Mouse (Mus musculus): ENCODE data around the gene Wdr35.
"Not testable (repeated sequence)": the region's sequence is repeated elsewhere in the genome, so short reads cannot be mapped to it uniquely, and the experiment has no call there.

Wdr35 gene

DNA sequence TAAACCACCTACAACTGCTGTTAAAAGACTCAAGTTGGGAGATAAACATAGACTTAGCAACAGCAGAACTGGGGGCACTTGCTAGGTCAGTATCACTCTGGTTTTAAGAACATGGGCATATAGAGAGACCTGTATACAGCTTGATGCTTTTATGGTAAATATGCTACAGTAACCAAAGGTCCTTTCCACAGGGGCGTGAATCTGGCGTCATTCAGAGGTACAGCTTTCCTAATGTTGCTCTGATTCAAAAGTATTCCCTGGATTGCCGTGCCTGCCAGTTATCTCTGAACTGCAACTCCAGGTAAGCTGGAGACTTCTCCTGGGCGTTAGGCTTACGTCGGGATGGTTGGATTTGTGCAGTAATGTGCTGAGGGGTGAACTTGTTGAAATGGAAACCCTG is 34.1 kb downstream of the Wdr35 start:
- no peak for DNase-seq

DNA sequence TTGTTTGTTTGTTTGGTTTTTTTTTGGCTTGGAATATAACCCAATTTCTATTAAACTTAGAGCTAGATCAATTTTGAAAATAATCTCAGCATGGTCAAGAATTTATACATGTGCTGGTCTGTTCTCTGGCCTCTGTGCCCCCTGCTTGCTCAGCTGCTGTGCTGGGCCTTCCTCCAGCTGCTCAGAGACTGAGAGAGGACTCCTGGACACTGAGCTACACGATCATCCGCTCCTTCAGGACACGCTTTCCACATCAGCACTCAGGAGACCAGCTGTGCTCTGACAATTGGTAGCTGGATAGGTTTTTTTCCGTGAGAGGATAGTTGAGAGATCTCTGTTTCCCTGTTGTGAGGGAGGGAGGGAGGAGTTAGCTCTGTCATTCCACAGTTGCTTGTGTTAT is 36.6 kb downstream of the Wdr35 start:
- DNase-seq = no peak

DNA sequence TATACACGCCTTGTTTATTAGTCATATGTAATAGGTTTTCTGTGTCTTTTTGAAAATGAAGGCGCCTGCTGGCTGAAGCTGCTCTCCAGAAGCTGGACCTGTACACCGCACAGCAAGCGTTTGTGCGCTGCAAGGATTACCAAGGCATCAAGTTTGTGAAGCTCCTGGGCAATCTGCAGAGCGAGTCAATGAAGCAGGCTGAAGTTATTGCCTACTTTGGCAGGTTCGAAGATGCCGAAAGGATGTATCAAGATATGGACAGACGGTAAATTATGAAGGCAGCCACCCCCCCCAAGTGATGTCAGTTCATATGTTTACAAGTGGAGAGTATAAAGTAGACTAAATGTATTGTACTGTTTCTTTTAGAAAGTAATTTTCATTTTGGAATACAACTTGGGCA is 42.7 kb downstream of the Wdr35 start:
- no peak for DNase-seq

DNA sequence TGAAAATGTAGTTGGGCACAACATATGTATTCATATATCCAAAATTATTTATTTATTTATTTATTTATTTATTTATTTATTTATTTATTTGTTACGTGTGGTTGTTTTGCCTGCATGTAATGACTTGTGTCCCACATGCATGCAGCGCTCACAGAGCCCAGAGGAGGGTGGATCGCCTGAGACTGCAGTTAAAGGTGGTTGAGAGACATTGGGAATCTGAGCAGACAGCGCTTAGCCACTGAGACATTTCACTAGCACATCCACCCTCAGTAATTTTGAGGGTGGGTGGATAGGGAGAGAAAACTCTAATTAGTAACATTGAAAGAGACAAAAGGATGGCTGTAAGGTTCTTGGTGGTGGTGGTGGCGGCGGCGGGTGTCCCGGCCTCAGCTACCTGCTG is 46.7 kb downstream of the Wdr35 start:
- DNase-seq = no peak

DNA sequence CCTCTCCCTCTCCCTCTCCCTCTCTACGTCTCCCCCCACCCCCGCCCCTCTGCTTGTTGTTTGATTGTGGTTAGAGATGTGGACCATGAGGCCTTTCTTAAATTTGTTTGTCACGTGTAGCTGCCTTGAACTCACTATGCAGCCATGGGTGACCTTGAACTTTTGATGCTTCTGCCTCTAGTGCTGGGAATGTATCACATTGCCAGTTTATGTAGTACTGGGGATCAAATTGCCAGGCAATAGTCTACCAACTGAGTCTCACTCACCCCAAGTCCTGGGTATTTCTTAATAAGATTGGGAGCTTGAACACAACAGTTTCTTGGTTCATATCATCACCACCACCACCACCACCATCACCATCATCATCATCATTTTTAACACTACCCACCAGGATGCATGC is 47.3 kb downstream of the Wdr35 start:
- no peak for DNase-seq

DNA sequence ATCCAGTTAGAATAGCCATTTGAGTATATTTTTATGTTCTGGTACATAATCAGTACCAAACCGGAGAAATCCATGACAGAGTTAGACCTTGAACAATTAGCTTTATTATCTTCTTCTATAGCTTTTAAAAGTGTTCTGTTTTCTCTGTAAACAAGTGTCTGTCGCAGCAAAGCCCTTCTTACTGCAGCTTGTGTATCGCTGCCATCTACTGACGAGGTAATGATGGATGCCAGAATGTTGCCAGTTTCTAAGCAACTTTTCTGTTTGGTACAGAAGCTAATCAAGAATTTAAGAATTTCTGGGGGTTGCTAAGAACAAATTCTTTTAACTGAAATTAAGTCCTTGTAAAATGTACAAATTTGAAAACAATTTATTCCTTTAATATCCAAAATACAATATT is 49.3 kb downstream of the Wdr35 start:
- DNase-seq = no peak

DNA sequence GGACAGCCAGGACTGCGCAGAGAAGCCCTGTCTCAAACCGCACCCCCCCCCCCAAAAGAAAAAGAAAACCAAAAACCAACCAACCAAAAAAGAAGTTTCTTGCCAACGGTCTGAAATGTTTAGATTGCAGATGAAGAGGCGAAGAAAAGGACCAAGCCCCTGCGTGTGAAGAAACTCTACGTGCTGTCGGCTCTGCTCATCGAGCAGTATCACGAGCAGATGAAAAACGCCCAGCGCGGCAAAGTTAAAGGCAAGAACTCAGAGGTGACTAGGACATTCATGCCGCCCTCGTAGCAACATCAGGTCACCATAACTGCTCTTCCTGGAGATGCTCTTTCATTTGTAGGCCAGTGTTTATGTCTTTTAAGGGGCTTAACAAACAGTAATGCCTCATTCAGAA is 50.4 kb downstream of the Wdr35 start:
- no peak for DNase-seq

DNA sequence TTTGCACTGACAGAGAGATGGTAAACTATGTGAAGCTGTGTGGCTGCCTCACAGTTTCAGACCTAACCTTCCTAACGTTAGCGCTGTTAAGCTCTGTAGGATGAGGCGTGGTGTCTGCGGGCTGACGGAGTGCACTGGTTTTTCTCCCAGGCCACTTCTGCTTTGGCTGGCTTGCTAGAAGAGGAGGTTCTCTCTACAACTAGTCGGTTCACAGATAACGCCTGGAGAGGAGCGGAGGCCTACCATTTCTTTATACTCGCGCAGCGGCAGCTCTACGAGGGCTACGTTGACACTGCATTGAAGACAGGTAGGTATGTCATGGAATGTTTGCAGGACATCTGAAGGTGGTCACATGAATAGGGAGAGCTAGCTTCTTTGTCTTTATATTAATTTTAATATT is 51.0 kb downstream of the Wdr35 start:
- no peak for DNase-seq

DNA sequence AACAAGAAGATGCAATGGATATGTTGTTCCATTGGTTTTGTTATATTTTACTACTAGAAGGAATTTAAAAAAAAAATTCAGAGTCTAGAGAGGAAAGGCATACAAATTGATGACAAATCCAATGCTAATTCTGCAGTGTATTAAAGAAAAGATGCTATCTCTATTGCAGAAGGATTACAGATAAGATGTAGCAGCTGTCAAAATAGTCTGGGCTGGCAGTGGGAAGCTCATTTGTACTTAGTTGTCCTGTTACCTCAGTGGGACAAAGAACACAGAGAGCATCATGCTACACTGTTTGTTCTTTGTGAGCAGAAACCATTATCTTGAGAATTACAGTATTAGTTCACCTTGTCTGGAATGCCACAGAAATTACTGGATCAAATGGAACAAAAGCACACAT is 53.2 kb downstream of the Wdr35 start:
- no peak for DNase-seq

DNA sequence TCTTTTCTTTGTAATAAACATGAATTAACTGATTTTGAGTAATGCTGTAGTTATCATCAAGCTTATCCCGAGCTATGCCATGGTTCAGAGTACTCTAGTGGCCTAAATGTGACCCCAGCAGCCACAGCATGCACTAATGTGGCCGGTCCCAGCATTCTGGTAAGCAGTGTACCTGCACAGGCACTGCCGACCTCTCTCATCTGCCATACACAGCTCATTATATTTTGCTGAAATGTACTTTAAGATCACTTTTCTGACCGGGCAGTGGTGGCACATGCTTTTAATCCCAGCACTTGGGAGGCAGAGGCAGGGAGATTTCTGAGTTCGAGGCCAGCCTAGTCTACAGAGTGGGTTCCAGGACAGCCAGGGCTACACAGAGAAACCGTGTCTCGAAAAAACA is 55.1 kb downstream of the Wdr35 start:
- DNase-seq = not testable (repeated sequence)

DNA sequence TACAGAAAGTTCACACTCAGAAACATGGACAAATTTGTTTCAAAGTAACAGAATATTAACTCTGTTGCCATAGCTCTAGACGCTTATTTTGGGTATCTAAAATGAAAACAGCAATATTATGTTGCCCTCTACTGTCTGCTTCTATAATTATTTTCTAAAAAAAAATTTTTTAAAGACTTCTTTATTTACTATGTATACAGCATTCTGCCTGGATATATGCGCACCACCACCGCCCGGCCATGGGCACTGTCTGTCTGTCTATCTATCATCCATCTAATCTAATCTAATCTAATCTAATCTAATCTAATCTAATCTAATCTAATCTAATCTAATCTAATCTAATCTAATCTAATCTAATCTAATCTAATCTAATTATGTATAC is 55.8 kb downstream of the Wdr35 start:
- DNase-seq = no peak

DNA sequence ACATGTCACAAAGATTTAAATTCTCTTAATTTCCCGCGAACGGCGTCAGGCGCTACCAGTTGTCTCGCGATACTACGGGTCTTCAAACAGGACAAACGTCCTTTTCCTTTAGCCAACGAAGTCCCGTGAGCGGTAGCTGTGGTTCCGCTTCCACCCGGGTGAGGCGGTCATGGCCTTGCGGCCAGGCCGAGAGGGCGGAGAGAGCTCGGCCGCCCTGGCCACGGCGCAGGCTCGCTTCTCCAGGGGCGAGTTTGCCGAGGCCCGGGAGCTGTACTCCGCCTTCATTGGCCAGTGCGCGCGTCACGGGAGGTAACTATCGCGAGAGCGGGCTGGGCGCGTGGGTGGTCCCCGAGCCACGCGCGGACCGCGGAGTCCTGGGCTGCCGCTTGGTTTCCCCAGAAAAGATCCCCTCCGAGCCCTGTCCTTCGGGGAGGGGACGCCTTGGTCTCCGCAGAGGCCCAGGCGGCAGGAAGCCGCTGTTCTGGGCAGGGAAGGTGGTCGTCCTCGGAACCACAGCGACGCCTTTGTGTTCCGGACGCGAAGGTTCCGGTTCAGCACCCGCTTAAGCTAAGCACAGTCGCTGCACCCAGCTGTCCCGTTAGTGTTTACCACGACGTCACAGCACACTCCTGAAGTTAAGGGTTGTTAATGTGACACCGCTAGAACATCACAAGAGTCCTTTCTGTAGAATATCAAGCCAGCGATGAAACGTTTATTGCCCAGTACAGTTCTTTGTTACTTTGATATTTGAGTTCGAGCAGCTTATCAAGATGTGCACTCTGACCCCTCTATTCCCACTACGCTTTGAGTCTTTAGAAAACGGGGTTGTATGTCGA is 56.4 kb downstream of the Wdr35 start, which contains the start of gene Ttc32:
TSS of gene Ttc32 (plus strand) at position 110 of the 836 bp plus-strand sequence.
- DNase-seq = peak; percentile 96

DNA sequence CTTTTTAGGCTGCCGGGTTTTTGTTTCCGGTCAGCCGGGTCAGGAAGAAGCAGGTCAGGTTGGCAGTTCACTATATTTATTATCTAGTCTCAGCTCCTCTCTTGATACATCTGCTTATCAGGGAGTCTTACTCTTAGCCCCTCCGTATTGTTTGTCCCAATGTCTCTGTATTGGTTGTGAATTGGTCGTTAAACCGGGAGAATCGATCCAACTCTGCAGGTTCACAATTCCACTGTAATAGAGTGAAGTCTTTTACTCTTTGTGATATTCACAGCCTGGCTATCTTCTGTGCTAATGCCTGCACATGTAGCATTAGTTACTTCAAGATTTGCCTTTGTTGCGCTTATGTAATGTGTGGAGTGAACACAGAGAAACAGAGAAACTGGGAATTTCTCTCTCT is 57.5 kb downstream of the Wdr35 start:
- DNase-seq = no peak

DNA sequence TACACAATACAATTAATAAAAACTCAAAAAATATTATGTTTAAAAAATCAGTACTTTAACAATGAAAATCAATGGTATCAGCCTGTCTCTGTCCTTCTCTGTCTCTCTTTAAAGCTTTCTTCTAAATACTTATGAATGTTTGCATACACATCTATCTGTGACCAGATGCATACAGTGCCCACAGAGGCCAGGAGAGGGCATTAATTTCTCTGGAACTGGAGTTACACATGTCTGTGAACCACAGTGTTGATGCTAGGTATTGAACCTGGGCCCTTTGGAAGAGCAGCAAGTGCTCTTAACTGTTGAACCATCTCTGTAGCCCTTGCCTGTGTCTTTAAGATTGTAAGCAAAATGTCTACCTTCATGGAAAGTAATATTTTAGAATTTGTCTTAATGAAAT is 59.4 kb downstream of the Wdr35 start:
- no peak for DNase-seq

DNA sequence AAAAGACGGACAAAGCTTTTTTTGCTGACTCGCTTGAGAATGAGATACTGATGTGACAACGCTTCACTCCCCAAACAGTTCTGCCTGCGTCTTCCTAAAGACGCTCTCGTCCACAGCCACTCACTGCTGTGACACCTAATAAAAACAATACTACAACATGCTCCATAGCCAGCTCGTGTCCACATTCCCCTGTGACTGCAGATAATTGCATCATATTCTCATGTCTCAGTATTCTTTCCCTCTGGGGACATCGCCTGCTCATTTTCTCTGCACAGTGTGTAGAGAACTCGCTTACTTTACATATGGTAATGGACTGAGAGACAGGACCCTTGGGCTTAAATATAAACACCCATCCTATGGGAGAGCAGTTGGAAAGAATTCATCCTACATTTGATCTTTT is 62.7 kb downstream of the Wdr35 start:
- no peak for DNase-seq

DNA sequence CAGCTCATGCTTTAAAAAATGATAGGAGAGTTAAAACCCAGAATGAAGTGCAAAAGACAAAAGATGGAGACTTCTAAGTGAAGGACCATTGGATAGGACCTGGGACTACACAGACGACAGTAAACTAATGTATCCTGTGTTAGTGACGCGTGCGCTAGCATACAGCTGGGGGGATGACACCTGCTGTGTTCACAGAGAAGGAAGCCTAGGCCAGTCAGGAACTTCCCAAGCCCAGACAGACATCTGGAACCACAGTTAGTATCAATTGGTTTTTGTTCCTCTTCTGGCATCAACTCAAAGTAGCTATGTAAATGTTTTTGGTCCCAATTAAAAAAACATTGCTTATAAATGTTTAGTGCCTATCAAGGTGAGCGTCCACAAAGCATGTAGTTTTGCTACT is 66.5 kb downstream of the Wdr35 start:
- DNase-seq = no peak

DNA sequence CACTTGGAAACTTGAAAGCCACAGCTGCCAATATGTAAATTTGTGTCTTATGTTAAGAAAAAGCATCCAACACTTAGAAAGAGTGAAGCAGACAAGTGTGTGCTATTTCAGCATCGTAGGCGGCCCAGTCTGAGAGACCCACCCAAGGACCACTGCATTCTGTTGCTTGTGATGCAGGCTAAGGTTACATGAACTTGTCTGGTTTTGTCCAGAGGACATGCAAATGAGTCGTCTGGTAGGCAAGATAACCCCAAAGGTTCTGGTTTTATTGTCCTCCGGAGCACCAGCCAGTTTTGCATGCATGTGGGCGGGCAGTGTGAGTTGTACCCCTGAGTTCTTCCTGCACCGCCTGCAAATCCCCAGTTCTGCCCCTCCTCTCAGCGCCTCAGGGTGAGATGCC is 67.0 kb downstream of the Wdr35 start:
- no peak for DNase-seq

DNA sequence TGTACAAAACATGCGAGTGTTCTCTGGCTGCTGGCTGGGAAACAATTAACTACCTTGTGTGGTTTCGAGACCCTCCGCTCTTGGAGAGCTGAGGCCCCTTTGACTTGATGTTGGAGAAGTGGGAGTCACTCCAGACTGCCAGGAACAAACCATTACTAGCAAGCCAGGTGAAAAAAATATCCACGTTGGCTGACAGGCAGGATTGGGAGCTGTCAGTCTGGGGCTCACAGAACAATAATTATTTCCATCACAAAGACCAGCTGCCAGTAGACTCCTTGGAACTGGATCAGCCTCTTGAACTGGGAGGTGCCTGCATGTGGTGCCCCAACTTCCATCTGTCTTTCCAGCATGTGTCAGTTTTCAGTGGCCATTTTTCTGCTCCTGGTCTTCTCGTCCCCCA is 68.6 kb downstream of the Wdr35 start:
- DNase-seq = no peak

DNA sequence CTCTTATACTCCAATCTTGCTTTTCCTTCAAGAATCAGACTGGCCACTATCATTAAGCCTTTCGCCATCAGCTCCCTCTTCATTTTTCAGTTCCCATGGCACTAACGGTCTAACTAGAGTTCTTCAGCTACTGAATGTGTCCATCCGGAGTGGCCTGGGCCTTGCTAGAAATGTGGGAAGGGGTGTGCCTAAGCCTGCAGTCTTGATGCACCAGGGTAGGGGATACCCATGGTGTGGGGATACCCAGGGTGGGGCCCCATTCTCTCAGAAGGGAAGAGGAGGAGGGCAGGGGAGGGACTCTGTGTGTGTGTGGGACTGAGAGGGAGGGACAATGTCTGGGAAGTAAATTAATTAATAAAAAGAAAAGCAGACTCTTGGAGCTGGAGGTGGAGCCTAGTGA is 69.1 kb downstream of the Wdr35 start:
- DNase-seq = no peak

DNA sequence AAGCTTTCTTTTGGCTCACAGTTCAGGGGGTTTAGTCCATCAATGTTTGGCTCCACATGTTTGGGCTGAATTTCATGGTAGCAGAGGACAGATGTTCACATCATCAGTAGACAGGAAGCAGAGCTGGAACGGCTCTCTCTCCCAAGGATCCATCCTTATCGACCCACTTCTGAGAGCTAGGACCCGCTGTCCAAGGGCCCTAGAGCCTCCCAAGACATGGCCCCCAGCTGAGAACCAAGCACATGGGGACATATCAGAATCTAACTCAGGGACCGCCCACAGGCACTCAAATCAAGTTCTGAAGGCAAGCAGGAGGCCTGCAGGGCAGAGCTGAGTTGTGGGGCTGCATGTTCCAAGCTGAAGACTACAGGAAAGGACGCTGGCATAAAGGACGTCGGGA is 71.0 kb downstream of the Wdr35 start:
- no peak for DNase-seq

DNA sequence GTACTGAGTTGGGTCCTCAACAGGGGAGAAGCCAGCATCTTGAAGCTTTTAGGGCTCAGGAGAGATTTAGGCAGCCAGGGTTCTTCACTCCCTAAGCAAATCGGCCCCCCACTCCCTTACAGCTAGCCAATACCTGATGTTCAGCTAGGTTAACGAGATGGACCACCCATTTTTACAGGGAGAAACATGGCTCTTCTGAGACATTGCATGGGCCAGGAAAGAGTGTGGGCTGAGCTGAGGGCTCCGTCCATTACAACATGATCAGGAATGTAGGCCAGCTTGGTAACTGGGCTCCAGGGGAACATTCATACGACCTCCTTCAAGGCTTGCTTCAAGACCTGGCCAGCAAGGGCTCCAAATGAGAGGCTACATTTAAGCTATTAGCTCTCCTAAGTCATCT is 73.0 kb downstream of the Wdr35 start:
- DNase-seq = no peak

DNA sequence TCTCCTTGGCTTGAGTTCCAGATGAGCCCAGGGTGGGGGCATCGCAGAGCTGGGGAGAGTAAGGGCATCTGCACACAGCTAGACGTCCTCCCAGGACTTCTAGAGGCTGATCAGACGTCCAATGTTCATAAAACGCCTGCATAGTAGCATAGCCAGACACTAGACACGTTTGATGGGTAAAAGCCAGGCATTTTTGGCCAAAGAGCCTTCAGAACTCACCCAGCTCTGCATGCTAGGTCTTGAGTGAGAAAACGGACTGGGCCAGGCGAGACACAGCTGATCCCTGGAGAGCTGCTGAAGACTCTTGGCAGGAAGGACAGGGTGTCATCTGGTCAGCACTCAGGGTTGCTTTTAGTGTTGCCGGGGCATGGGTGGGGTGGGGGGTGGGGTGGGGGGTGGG is 74.4 kb downstream of the Wdr35 start:
- no peak for DNase-seq

DNA sequence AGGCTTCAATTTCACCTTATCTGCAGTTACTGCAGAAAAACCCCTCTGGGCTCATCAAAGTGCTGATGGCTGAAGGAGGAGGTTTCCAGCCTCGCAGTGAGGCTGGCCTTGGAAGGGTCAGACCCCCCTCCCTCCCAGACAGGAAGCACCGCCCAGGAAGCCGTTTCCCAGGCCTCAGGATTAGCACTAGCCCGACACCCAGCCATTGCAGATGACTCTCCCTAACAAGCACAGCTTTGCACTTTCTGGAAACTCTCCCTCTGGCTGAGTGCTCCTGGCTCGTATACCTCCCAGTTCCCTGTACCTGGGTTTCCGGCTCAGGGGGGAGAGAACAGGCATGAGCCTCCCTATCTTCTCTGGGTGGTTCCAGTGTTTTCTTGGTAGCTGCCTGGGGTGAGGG is 77.1 kb downstream of the Wdr35 start:
- no peak for DNase-seq

DNA sequence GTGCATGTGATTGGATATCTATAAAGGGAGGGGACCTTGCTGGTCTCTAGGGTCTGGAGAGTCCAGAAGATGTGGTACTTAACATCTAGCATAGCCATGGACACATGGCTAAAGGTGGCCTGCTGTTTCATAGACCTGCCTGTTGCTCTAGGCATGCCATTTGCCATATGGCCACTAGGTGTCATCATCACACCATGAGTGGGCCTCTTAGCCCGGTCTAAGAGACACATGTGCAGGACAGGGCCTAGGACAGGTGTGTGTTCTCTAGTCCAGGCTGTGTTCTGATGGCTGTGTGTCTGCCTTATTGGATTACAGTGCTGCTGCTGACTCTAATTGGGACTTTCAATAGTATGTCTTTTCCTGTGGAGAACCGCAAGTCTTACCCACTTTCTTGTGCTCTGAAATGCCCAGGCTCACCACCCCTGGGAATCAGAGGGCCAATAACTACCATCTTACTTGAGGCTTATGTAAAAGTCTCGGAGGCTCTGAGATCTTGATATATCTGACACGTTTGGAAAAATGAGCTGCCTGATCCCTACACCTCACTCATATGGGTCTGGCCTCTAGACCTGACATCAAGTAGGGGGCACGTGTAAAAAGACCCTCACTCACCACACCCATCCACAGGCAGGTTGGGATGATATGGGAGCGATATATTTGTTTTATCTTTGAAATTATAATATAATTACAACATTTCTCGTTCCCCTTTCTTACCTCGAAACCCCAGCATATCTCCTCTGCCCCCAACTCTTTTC is 78.6 kb downstream of the Wdr35 start:
- peak; percentile 82 for DNase-seq

DNA sequence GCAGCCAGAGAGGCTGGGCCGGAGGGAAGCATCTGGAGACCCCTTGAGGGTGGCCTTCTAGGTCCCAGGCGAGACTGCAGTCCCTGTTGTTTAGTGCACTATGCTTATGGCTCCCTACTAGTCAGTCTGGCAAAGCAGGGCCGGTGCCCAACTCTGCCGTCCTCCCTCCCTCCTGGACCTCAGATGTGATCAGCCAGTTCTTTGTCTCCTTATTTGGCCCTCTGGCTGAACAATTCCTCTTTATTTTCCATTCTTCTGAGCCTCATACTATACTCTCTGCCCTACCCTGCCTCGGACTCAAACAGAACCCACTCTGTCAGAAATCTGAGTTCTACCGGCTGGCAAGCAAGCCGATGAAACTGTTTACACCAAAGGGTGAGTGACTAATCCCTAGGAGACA is 79.7 kb downstream of the Wdr35 start:
- DNase-seq = no peak

Data from thymus, postnatal 4 days (tissue).